Mouse (Mus musculus) E14TG2a.4 (cell line): ENCODE data around the gene Ttbk2.

Source experiments
- CTCF ChIP-seq: conservative IDR thresholded peaks from 2 replicates; pipeline ENCODE4 v1.5.1; 2014; ENCODE audit warnings: low read length
- POU5F1 ChIP-seq: IDR thresholded peaks from 2 replicates; pipeline ENCODE4 v1.6.1; 2014; ENCODE audit warnings: low read length, borderline replicate concordance

DNA sequence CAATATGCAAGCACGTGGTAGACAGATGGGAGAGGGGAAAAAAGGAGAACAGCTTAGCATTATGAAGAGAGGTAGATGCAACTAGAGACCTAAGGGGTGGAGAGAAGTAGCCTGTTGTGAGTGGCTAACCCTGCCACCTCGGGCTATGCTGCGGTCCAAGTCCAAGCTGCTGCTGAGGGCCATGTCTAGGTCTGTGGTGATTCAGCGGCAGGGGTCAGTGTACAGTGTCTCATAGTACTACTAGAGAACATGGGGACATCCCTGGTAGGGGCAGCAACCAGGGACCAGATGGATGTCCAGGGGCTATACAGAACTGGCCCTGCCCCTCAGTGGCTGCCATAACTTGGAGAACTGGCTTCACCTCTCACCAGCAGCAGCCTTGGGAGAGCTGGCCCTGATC, 15.2 kb downstream of the Ttbk2 start:
- no peak for TF ChIP-seq POU5F1
- TF ChIP-seq CTCF = no peak
